Mouse (Mus musculus): ENCODE measurements around the gene Hk1.
"Not testable (repeated sequence)": the region's sequence is repeated elsewhere in the genome, so short reads cannot be mapped to it uniquely, and the experiment has no call there.

Hk1 gene

DNA sequence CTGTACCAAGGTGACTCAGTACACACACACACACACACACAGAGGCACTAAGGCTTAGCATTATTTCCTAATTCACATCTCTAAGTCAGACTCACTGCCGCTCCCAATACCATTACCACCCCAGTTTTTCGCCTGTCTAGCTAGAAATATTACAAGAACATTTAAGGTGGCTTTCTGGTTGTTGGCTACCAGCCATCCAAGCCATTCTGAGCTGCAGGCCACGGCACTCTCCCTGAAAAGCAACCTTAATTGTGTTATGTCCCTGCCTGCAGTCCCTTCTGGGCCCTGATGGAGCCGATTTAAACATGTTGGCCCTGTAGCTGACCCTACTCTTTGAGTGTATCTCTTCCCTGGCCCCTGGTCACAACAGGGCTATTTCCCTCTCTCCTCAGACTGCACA lies 37.8 kb downstream of the Hk1 start:
- no peak for DNase-seq (ENCODE audit: extremely low spot score, low read depth, low spot score)

DNA sequence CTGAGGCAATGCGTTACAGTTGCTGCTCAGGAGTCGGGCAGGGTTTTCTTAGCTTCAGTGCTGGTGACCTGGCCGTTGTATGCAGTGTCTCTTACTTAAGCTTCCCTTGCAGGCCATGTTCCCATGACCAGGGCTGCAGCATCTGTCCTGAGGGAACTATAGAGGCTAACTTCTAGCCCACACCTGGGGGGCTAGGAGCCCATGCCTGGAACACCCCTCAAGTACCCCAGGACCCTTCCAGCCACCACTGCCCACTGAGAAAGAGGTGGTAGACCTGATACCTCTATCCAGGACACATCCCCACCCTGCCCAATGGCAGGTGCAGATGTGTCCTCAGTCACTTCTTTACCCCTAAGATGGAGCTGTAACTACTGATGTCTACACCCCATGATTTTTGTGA lies 38.7 kb downstream of the Hk1 start:
- DNase-seq (ENCODE audit: extremely low spot score, low read depth, low spot score), result no peak

DNA sequence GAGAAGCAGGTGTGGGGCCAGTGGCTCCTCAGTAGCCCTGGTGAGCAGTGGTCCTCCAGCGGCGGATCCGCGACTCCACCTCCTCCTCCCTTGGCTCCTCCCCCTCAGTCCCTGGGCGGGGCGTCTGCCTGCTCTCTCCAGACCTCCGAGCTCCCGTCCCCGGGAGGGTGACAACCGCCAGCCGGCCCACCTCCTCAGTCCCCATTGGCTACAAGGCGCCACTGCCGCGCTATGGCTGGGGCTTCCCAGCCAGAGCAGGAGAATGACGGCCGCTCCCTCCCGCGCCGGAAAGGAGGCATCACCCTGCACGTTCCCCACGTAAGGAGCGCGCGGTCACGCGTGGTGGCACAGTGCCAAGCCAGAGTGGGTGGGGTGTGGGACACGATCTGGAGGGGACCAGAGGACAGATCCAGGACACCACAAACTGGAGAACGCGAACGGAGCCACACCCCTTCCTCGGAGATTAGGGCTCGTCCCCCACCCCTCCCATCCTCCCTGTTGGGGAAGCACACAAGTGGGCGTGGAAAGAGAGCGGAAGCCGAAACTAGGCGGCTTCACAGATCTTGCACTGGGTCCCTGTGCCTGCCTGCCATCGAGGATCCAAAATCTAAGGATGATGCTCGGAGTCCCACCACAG lies 39.5 kb downstream of the Hk1 start:
- DNase-seq (ENCODE audit: extremely low spot score, low read depth, low spot score), result peak; percentile 81

DNA sequence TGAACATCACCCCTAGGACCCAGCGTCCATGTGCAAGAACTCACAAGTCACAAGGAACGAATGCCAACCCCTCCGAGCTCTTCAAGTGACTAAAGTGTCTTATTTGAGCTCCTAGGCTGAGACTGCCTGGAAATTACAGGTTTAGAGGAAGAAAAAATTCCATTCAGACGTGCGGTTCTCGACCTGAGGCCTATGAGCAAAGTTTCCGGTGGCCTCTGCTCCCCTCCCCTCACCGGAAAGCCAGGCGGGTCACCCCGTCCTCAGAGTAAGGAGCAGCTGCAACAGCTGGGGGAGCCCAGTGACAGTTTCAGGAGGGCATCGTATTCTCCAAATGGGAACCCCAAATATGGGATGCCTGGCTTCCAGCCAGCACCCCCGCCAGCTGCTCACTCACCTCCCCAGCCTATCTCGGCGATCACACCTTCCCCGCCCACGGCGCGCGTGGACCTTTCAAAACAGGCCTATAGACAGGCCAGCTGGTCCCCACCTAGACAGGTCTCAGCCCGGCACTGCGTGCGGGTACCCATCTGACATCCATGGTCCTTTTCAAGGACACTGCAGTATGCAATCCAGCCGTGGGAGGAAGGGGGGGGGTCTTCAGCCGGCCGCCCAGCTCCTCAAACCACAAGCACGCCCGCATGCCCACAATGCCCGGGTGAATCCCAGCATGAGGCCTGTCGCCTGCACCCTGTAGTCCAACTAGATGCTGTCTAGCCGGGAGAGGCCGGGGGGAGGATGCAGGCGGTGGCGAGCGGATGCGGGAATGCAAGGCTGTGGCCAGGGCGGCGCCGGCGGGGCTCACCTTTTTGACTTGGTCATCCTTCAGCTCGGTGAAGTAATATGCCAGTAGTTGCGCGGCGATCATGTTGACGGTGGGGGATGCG lies 40.3 kb downstream of the Hk1 start:
- DNase-seq (ENCODE audit: extremely low spot score, low read depth, low spot score), result no peak

DNA sequence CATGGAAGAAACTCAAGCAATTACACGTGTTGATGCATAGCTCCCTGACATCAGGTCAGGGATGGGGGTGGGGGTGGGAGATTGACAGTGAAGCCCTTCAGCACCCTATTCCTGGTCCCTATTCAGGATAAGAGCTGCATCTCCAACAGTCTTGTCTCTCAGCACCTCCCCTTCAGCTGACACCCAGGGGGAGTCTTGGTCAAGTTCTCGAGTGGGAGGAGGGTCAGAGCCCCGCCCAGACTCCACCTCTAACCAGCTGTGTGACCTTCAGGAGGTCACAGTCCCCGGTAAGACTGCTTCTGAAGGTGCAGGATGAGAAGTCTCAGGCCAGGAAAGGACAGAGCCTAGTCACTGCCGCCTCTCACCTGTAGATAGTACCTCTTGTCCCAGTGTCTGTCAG lies 41.1 kb downstream of the Hk1 start:
- no peak for DNase-seq (ENCODE audit: extremely low spot score, low read depth, low spot score)

DNA sequence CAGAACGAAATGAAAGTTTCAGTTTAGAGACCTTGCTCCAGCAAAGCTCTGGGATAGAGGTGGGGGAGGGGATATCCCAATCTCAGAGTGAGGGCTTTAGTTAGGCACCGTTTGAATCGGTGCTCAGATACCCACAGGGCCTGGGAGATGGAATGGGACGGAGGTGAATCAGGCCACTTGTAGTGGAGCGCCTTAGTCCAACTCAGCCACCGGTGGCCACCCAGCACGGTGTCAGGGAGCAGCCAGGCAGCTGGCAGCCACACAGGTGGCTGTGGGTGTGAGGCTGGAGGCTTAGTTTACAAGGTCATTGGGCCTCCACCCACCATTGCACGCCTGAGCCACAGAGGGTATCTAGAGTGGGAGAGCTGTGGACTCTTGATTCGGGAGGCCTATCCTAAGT lies 41.5 kb downstream of the Hk1 start:
- DNase-seq (ENCODE audit: extremely low spot score, low read depth, low spot score), result no peak

DNA sequence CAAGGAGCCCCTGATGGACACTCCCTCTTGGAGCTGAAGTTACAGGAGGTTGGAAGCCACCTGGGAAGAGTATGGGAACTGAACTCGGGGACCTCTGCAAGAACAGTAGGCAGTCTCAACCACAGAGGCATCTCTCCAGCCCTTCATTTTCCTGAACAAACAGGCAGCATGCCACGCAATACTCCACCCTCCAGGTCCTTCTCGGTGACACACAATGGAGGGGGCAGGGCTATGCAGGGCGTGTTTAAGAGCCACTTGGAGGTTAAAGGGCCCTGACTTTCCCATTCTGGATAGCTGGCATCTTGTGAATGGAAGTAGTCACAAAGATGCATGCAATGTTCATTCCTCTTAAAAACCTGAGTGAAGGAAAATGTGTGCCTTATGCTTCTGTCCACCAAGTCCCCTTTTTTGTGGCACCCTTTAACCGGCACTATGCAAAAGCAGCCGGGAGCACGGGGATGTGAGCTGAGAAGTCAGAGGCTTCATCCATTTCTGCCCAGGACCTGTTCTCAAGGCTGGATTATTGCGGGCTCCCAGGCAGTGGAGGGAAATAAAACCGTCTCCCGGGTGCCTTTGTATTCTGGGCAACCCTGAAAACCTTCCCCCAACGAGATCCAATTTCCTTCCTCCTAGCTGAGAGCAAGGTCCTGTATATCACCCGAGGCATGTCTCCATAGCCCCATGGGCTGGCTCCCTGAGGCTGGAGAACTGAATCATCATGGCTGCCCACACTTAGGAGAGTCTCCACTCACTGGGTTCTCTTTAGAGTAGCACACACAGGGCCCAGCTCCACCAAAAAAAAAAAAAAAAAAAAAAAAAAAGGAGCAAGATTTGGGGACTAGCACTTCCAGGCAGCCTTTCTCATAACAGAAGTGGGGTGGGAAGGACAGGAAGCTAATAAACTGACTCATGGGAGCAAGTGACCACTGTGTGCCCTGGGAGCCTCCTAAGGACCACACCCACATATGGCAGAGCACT lies 42.8 kb downstream of the Hk1 start:
- no peak for DNase-seq (ENCODE audit: extremely low spot score, low read depth, low spot score)

DNA sequence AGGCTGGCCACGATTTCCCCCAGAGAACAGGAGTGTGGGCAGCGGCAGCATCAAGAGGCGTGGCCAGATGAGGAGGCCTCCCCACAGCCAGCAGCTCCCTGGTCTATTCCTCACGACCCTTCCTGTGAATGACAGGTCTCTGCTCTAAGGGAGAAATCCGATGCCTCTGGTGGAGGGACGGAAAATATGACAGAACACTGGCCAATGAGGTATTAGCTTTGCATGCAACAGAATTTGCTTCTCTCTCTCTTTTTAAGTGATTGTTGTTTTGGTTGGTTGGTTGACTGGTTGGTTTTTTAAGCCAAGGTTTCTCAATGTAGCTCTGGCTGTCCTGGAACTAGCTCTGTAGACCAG lies 44.3 kb downstream of the Hk1 start:
- DNase-seq (ENCODE audit: extremely low spot score, low read depth, low spot score), result no peak

DNA sequence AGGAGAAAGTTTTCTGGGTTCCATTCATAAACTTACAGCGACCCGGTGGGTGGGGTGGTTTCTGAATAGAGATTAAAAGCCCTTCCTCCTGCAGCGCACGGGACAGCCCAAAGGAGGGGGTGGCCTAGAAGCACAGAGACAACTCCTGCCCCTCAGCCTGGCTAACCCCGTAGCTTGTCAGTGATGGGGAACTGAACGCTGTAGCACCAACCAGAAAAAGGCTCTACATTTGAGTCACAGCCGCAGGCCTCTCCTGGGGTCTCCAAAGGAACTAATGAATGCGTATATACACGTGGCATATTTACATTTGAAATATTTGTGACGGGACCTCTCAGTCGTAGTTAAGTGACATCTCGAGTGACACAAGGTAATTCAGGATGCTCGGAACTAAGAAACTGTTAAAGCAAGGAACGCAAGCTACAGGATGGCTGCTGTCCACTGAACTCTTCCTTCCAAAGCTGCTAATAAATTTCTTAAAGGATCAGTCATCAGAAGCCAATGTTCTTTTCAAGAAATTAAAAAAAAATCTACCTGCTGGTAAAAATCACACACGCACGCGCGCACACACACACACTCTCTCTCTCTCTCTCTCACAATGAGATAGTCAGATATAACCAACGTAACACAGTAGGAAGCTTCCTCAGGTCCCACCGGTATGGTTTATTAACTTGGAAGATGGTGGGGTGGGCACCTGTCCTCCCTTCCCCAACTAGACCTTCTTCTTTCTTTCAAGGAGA lies 44.9 kb downstream of the Hk1 start:
- DNase-seq (ENCODE audit: extremely low spot score, low read depth, low spot score), result no peak

DNA sequence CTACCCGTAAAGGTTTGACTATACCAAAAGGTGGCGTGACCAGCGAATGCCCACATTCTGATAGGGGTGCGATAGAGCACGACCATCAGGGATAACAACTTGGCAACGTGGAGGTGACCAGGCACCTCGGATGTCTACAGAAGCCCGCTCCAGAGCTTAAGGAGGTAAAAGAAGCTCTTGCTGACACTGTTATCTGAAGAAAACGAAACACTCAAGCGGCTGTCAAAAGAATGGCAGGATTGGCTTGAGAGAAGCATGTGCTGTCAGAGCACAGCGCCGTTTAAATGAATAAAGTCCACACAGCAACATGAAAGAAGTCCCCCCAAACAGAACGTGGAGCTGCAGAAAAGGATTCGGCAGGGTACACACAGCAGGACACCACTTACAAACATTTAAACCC lies 46.4 kb downstream of the Hk1 start:
- DNase-seq (ENCODE audit: extremely low spot score, low read depth, low spot score), result no peak

DNA sequence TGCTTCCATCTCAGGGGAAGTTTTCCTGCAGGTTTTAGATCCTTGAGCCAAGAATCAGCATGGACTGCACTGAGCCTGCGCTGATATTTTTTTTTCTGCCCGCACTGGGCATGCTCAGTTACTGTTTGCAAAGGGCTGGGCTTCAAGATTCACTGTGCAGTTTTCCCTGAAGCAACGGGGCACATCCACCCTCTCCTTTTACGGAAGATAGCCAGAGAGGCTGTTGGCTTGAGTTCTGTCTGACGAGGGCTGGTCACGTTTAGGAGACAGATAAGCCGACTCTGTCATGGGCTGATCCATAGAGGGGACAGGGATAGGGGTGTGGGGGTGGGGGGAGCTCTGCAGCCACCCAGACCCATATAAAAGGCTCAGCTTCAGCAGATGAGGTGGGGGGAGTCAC lies 47.2 kb downstream of the Hk1 start:
- DNase-seq (ENCODE audit: extremely low spot score, low read depth, low spot score), result no peak

DNA sequence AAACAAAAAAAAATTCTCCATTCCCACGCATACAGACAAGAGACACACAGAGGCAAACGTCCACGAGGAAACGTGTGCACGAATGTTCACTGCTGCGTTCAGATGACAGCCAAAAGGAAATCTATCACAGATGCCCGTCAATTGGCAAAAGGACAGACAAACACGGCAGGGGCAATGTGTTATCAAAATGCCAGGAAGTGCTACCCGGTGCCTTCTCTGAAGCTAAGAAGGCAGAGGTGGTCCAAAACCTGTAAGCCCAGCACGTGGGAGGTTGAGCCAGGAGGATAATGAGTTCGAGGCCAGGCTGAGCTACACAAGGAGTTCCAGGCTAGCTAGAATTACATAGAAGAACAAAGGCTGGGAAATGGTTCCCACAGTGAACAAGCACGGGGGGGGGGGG lies 47.9 kb downstream of the Hk1 start:
- DNase-seq (ENCODE audit: extremely low spot score, low read depth, low spot score), result no peak

DNA sequence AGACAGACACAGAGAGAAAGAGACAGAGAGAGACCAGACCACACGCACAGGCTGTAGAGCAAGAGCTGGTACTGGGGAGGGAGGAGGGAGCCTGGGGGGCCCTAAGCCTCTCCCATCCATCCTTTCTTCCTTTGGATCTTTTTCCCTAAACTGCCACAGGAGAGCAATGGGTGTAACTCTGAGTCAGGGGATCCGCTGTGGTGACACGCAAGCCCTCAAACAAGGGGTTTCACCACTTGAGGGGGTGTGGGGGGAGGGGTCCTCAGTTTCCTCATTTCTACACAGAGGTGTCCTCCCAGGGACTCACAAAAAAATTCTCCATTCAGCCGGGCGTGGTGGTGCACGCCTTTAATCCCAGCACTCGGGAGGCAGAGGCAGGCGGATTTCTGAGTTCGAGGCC lies 48.4 kb downstream of the Hk1 start:
- DNase-seq (ENCODE audit: extremely low spot score, low read depth, low spot score), result no peak

DNA sequence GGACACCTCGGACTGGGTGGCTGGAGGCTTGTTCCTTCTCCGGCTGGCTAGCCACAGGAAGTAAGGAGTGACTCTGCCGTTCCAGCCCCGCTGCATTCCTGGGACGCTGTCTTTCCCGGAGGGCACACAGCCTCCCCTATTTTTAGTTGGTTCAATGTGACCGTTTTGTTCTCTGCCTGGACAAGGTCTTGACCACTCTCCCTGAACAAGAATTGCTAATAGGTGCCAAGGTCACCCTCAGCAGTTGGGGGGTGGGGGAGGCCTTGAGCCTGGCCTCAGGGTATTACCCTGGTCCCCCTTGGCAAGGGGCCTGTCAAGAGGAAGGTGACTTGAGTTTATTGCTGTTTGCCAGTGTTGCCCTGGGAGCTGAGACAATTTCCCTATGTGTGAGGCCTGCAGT lies 49.9 kb downstream of the Hk1 start:
- DNase-seq (ENCODE audit: extremely low spot score, low read depth, low spot score), result no peak

DNA sequence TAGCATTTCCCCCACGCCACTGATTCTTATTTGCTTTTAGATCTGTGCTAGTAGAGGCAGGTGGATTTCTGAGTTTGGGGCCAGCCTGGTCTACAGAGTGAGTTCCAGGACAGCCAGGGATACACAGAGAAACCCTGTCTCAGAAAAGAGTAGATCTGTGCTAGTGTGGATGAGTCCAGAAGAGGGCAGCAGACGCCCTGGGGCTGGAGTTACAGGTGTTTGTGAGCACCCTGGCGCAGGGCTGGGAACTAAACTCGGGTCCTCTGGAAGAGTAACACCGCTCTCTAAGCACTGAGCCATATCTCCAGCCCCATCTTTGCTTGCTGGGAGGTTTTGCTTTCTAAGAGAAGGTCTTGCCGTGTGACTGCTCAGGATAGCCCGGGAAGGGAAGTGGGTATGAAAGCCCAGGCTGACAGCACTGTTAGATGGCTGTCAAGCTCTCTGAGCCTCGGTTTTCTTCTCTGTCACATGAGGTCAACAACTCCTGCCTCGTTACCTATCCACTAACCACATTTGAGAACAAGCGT lies 50.8 kb downstream of the Hk1 start:
- no peak for DNase-seq (ENCODE audit: extremely low spot score, low read depth, low spot score)

DNA sequence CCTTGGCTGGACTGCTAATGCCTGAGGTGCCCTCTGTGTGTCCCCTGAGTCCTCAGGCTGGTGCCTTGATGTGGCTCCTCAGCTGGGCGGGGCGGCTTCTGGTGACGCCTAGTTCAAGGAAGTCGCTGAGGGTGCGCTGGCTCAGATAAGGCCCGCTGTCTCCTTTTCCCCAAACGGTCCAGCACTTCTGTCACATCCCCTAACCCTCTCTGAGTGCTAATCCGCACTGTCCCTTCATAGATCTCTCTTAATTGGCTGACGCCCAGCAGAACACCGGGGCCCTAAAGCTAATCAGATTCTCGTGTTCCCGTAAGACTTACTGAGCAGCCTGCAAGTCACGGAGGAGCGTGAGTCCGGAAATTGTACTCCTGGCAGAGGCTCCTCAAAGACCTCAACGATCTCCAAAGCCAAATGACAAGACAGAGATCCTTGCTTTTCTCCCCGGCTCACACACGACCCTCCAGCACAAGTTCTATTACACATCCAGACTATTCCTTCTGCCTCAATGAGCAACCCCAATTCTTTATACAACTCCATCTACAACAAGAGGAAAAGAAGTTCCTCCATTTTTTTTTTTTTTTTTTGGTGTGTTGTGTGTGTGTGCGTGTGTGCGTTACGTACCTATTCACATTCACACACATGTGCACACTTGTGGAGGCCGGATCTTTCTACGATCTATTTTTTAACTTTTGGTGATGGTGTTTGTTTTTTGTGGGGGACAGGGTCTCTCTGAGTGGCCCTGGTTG lies 52.0 kb downstream of the Hk1 start:
- DNase-seq (ENCODE audit: extremely low spot score, low read depth, low spot score), result no peak

DNA sequence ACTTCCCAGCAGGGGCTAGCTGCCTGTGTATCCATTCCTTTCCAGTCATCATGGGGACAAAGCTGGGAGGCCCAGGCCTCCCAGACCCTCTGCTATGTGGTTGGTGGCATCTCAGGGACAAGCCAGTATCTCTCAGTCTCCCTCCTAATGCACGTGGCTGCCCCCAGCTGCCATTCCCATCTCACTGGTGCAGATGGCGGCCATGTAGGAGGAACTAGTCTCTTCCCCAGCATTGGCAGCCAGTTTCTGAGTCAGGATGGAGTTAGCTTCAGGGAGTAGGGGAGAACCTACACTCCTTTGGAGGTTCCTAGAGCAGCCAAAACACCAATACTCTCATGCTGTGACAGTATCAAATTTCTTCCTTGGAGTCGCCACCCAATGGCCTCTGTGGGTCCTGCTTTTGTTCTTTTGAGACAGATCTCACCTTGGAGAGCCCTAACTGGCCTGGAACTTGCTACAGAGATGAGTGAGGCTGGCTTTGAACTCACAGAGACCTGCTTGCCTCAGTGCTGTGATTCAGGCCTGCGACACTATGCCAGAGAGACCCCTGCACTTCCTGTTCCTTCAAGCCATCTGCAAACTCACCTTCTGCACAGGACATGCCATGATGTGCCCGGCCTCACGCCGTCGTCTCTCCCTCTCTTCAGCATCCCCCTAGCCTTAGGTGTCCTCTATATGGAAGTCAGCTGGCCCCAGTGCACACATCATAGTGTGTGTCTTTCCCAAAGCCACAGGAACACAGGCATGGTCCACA lies 52.7 kb downstream of the Hk1 start:
- DNase-seq (ENCODE audit: extremely low spot score, low read depth, low spot score), result no peak

DNA sequence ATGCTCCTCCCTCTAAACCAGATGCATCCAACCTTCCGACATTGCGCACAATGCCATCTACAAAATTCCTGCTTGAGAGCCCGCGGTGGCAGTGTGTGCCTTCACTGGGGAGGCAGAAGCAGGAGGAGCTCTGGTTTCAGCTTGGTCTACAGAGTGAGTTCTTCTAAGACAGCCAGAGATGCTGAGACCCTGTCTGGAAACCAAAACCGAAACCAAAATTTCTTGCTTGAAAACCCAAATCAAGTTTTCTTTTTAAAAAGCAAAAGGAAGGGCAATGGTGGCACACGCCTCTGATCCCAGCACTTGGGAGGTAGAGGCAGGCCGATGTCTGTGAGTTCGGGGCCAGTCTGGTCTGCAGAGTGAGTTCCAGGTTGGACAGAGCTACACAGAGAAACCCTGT lies 53.7 kb downstream of the Hk1 start:
- DNase-seq (ENCODE audit: extremely low spot score, low read depth, low spot score), result no peak

DNA sequence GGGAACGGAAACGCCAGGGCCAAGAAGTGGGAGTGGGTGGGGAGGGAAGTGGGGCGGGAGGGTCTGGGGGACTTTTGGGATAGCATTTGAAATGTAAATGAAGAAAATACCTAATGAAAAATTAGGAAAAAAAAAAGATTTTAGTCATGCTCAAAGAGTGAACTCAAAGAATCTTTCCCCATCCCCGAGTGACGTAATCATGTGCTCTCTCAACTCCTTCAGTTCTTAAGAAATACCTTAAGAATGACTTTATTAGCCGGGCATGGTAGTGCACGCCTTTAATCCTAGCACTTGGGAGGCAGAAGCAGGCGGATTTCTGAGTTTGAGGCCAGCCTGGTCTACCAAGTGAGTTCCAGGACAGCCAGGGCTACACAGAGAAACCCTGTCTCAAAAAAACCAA lies 56.9 kb downstream of the Hk1 start:
- not testable (repeated sequence) for DNase-seq (ENCODE audit: extremely low spot score, low read depth, low spot score)

Measured in hindlimb bud, embryonic 11.5 days (tissue).